Mouse (Mus musculus) effector memory CD4-positive, alpha-beta T cell, adult 5 months (primary cell): ENCODE results near the gene Olfr548-ps1. TPM values are rescaled to one million over a fixed set of nuclear protein-coding genes. Genes with fewer than 3 reads are reported as not detected.

Source experiments
- polyA plus RNA-seq: library from polyadenylated mRNA; unstranded; fragments of 100-300 nt; shearing (Covaris generic); gene quantifications from one replicate; pipeline ENCODE4 v1.2.1, GENCODE M21; 2017

The Olfr548-ps1 gene
- polyA plus RNA-seq, result not detected

GRCm38 (mm10) chr7:102540596-102540995 is at the start of gene Olfr548-ps1:
TSS of gene Olfr548-ps1 (plus strand) at chr7:102540896.

DNA sequence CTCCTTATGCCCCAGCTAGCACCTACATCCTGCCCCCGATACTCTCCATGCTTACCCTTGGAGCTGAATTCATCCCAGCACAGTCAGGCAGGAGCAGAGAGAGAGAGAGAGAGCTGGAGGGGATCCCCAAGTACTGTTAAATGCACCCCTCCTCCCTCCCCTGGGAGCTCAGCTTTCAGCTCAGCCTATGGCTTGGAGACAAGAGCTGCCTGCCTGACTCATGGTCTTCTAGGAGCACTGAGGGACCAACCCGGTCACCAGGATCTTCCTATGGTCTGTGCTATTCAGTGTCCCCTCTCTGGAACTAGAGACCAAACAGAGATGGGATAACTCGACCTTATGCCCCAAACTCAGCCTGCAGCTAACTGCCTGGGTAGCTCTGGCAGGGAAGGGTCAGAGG is 41.2 kb upstream of the Olfr548-ps1 start, which contains the start of gene Olfr545:
Gene Olfr545 (minus strand): TSS at position 101 of the 400 bp plus-strand sequence.

GRCm38 (mm10) chr7:102534449-102534848 is 6.2 kb upstream of the Olfr548-ps1 start, which contains the start of gene Olfr547:
TSS of gene Olfr547 (plus strand) at chr7:102534749.

DNA sequence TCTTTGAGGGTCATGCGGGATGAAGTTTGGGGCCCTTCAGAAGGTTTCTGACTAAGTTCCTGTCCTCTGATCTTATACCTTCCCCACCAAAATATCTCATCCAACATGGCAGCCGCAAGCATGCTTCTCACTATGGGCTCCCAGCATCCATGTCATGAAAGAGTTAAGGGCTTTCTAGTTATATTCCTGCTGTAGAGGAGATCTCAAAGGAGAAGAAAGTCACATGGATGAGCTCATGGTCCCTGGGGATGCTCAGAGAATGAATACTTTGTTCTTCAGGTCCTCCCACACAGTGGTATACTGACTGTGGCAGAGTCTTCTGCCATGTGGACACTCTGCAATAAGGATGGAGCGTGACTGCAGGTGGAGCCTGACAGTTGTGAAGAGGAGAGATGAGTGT is 8.9 kb downstream of the Olfr548-ps1 start, which contains the start of gene Olfr549:
Gene Olfr549 (plus strand): TSS at position 301 of the 400 bp plus-strand sequence.

GRCm38 (mm10) chr7:102564999-102565997 is 24.6 kb downstream of the Olfr548-ps1 start, which contains the start of gene Trim21:
TSS of gene Trim21 (minus strand) at chr7:102565486.

GRCm38 (mm10) chr7:102571142-102571541 is 30.4 kb downstream of the Olfr548-ps1 start, which contains the start of gene Olfr550:
TSS of gene Olfr550 (plus strand) at chr7:102571442.

DNA sequence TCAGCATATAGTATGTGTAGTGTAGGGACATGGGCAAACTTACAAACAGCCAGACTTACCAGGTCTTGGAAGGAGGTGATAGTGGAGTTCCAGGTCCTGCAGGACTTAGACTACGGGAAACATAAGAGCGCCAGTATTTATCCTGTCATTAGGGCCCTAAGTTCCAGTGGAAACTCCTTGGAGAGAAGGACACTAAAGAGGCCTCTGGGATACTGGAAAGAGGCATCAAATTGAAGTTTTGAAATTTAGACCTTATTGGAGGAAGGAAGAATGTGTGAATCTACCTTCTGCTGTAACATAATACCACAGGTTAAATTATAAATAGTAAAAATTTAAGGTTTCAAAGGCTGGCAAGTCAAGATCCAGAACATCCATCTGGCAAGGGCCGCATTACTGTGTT is 51.1 kb downstream of the Olfr548-ps1 start, which contains the start of gene Olfr551:
Gene Olfr551 (minus strand): TSS at position 101 of the 400 bp plus-strand sequence.

Other genes with a start within 250 kb of the Olfr548-ps1 start
- 50.3 TPM for gene Rrm1, start 99.2 kb upstream of the Olfr548-ps1 start, polyA plus RNA-seq
- not detected for gene Olfr543, start 59.2 kb upstream of the Olfr548-ps1 start, polyA plus RNA-seq
- gene Olfr544, start 52.6 kb upstream of the Olfr548-ps1 start, polyA plus RNA-seq, result 0.15 TPM
- not detected for gene Olfr545, start 41.3 kb upstream of the Olfr548-ps1 start, polyA plus RNA-seq
- not detected for gene Olfr547, start 6.1 kb upstream of the Olfr548-ps1 start, polyA plus RNA-seq
- gene Olfr549, start 9.0 kb downstream of the Olfr548-ps1 start, polyA plus RNA-seq, result not detected
- 20.7 TPM for gene Trim21, start 24.6 kb downstream of the Olfr548-ps1 start, polyA plus RNA-seq
- gene Olfr550, start 30.5 kb downstream of the Olfr548-ps1 start, polyA plus RNA-seq, result not detected
- gene Olfr551, start 51.0 kb downstream of the Olfr548-ps1 start, polyA plus RNA-seq, result 0.06 TPM
- gene Olfr552, start 56.9 kb downstream of the Olfr548-ps1 start, polyA plus RNA-seq, result not detected
- gene Olfr553, start 77.3 kb downstream of the Olfr548-ps1 start, polyA plus RNA-seq, result not detected
- gene Olfr554, start 97.5 kb downstream of the Olfr548-ps1 start, polyA plus RNA-seq, result 0.52 TPM
- gene Olfr555, start 117.9 kb downstream of the Olfr548-ps1 start, polyA plus RNA-seq, result not detected
- gene Olfr556, start 124.0 kb downstream of the Olfr548-ps1 start, polyA plus RNA-seq, result not detected
- 7.1 TPM for gene Trim68, start 146.4 kb downstream of the Olfr548-ps1 start, polyA plus RNA-seq
- not detected for gene Olfr557, start 155.0 kb downstream of the Olfr548-ps1 start, polyA plus RNA-seq
- gene Olfr558, start 161.3 kb downstream of the Olfr548-ps1 start, polyA plus RNA-seq, result not detected
- gene Olfr33, start 178.2 kb downstream of the Olfr548-ps1 start, polyA plus RNA-seq, result not detected
- not detected for gene Olfr559, start 186.6 kb downstream of the Olfr548-ps1 start, polyA plus RNA-seq
- gene Olfr560, start 218.5 kb downstream of the Olfr548-ps1 start, polyA plus RNA-seq, result not detected
- not detected for gene Olfr78, start 218.6 kb downstream of the Olfr548-ps1 start, polyA plus RNA-seq
- gene Olfr561, start 230.3 kb downstream of the Olfr548-ps1 start, polyA plus RNA-seq, result not detected